Mouse (Mus musculus): Measurements from ENCODE around the gene Cenpu. TPM values are rescaled to one million over a fixed set of nuclear protein-coding genes. Genes with fewer than 3 reads are reported as not detected.

Gene Cenpu
- total RNA-seq, 2 experiments from 2014 or later, result 2.1 to 2.5 TPM

Other genes starting within 250 kb of the Cenpu start
- gene Acsl1, start 81.0 kb upstream of the Cenpu start, total RNA-seq (2021), result 100 to 1,000 TPM; 230 to 244 TPM
- gene Primpol, start 65.2 kb downstream of the Cenpu start, total RNA-seq (2021), result 1 to 10 TPM; 5.1 TPM
- gene Casp3, start 65.3 kb downstream of the Cenpu start, total RNA-seq (2021), result 10 to 100 TPM; 13.1 to 18.4 TPM
- 10 to 100 TPM; 25.2 to 44.4 TPM for gene Irf2, start 187.7 kb downstream of the Cenpu start, total RNA-seq (2021)